Mouse (Mus musculus) gastrocnemius, adult 8-10 months (tissue): ENCODE data around the gene Il27ra. TPM values are rescaled to one million over a fixed set of nuclear protein-coding genes. Genes with fewer than 3 reads are reported as not detected.
"Not testable (repeated sequence)": the region's sequence is repeated elsewhere in the genome, so short reads cannot be mapped to it uniquely, and the experiment has no call there.

Experiments
- DNase-seq, 2 experiments: peaks; one replicate each; pipeline ENCODE4 v3.0.0; 2022; ENCODE audit warnings: low spot score in 2 of 2
- microRNA-seq: library from miRNA; unstranded; fragments of <30 nt; microRNA quantifications from one replicate; pipeline ENCODE4 v1.2.0, GENCODE M21; 2022
- total RNA-seq, 4 experiments: library from RNA; stranded (reverse); gene quantifications; 2 replicates each; pipeline ENCODE4 v1.2.4; 2022

Il27ra gene
- total RNA-seq, 4 experiments from 2014 or later, result 0.27 to 0.56 (median 0.43) TPM

- DNase-seq, result peak in 1 of 2 experiments; percentile 51
These were observed 44.8 kb downstream of the Il27ra start, which contains the start of gene Samd1 for GRCm38 (mm10) chr8:83997511-83998141. Samd1 (plus strand) TSS chr8:83997672.

DNA sequence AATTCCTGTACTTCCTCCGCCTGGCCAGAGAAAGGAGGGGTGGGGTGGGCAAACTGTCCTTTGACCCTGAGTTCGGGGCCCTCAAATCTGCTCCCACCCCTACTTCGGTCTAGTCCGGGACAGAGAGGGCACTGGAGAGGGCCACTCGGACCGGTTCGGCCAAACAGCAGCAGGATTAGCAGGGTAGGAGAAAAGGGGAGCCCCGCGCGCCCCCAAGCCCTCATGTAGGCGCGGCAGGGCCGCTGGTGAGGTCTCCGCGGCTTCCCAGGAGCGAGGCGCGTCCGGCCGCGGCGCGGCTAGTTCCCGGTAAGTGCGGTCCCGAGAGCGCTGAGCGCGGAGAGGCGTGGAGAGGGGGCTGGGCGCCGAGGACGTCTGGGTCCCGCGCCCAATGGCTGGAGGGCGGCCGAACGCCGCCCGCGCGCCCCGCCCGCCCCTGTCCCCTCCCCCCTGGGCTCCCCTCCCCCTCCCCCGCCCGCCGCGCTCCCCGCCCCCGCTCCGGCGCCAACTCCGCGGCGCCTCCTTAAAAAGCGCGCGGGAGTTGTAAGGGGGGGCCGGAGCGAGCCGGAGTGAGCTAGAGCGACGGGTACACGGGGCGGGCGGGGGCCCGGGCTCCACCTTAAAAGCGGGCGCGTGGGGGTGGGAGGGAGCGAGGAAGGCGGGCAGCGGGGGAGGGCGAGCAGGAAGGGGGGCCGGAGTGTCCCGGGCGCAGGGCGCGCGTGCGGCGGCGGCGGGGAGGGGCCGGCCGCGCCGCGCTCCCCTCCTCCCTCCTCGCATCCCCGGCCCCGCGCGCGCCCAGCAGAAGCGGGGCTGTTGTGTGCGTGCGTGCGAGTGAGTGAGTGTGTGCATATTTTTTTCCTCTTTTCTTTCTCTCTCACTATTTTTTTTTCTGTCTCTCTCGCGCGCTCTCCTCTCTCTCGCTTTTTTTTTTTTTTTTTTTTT lies 45.6 kb downstream of the Il27ra start:
- DNase-seq, result peak; percentile 81 to 89

- DNase-seq, result no peak
These were observed 46.4 kb downstream of the Il27ra start for GRCm38 (mm10) chr8:83995973-83996372.

DNA sequence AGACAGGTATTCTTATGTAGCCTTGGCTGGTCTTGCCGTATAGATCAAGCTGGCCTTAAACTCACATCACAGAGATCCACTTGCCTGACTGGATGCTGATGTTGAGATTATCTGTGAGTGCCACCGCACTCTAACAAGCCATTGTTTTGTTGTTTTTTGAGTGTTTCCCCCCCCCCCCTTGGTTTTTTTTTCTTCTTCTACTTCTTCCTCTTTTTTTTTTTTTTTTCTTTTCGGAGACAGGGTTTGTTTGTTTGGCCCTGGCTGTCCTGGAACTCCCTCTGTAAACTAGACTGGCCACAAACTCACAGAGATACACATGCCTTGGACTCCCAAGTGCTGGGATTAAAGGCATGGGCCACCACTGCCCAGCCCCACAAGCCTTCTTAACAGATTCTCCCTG lies 48.4 kb downstream of the Il27ra start:
- DNase-seq, result no peak

DNA sequence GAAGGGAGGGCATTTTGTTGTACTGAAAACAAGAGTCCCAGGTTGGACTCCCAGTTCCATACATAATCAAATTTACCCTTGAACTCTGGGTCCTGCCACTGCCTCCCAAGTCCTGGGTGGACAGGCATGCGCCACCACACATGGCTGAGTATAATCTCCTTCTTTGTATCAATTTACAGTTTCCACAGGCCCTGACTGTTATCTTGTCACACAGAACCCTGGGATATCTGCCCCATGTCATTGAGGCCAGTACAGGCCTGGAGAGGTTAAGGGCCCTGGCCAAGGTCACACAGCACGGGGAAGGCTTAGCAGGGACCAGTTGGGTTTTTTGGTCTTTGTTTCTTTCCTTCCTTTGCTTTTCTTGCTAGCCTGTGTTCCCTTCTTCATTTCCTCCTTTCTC lies 49.9 kb downstream of the Il27ra start:
- DNase-seq, result no peak

DNA sequence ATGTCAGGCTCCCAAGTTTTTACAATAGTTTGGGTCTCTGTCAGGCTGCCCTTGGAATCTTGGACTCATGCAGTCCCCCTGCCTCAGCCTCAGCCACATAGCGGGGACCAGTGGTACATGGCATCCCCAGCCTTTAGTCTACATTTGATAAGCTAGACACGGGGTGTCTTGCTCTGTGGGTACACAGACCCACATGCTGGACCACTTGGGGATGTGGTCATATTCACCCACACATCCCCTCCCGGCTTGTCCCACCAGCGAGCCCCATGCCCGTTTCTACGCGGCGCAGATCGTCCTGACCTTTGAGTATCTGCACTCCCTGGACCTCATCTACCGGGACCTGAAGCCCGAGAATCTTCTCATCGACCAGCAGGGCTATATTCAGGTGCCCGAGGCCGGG lies 52.2 kb downstream of the Il27ra start:
- DNase-seq, result no peak

GRCm38 (mm10) chr8:83989243-83989642 lies 53.1 kb downstream of the Il27ra start:
- no peak for DNase-seq

DNA sequence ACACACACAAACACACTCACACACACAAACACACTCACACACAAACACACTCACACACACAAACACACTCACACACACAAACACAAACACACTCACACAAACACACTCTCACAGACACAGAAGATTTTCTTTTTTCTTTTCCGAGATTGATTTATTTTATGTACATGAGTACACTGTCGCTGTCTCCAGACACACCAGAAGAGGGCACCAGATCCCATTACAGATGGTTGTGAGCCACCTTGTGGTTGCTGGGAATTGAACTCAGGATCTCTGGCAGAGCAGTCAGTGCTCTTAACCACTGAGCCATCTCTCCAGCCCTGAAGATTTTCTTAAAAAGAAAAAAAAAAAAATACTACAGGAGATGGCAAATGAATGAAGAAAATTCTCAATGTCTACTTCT lies 59.2 kb downstream of the Il27ra start:
- not testable (repeated sequence) for DNase-seq

DNA sequence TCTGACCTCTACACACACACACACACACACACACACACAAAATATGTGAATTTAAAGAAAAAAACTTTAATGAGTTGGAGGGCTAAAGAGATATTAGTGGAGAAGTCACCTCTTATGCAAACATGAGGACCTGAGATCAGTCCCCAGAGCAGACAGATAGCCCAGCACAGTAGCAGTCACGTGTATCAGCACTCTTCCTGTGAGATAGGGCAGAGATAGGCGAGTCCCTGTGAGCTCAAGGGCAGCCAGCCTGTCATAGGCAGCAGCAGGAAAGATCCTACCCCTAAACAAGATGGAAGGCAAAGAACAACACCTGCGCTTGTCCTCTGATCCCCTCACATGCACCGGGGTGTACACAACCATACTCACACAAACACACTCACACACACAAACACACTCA lies 59.9 kb downstream of the Il27ra start:
- DNase-seq, result no peak

GRCm38 (mm10) chr8:83981533-83981932 lies 60.9 kb downstream of the Il27ra start:
- no peak for DNase-seq

GRCm38 (mm10) chr8:83980845-83981244 lies 61.5 kb downstream of the Il27ra start:
- peak; percentile 75 to 83 for DNase-seq

Small RNA genes within 50 kb of the gene (microRNA-seq; reads per million reads assigned to microRNA genes)
- gene Mir1199 (24.9 reads per million, percentile 25 among the genes with 10 or more reads in this experiment), gene Mir709 (not detected), gene Mir8111 (52.4 reads per million, percentile 42 among the genes with 10 or more reads in this experiment)

Other genes with a start within 250 kb of the Il27ra start
- gene Adgrl1, start 142.5 kb downstream of the Il27ra start, total RNA-seq, result 10 to 100 TPM in 2 of 4 experiments, 1 to 10 TPM in 2; 9.8 to 17.5 (median 12.5) TPM
- gene Gm10644, start 87.4 kb downstream of the Il27ra start, total RNA-seq, result under 1 TPM; 0.24 to 0.94 (median 0.58) TPM
- under 1 TPM; 0.31 to 0.56 (median 0.41) TPM for gene Asf1b, start 87.1 kb downstream of the Il27ra start, total RNA-seq
- gene Prkaca, start 69.6 kb downstream of the Il27ra start, total RNA-seq, result 100 to 1,000 TPM; 144 to 161 (median 159) TPM
- gene Samd1, start 44.9 kb downstream of the Il27ra start, total RNA-seq, result 10 to 100 TPM; 14.6 to 17.7 (median 16.2) TPM
- not detected for gene 1700067K01Rik, start 41.1 kb downstream of the Il27ra start, total RNA-seq
- 1 to 10 TPM; 1.1 to 3.9 (median 2.5) TPM for gene 2210011C24Rik, start 30.4 kb downstream of the Il27ra start, total RNA-seq
- gene Palm3, start 21.1 kb downstream of the Il27ra start, total RNA-seq, result under 1 TPM in 2 of 4 experiments, not detected in 2; 0.11 to 0.16 TPM
- gene Rln3, start 2.4 kb upstream of the Il27ra start, total RNA-seq, result not detected
- gene Gm10643, start 22.5 kb upstream of the Il27ra start, total RNA-seq, result 1 to 10 TPM in 2 of 4 experiments, under 1 TPM in 2; 0.77 to 1.4 (median 1.1) TPM
- gene Rfx1, start 24.2 kb upstream of the Il27ra start, total RNA-seq, result 1 to 10 TPM; 3.1 to 4.9 (median 3.8) TPM
- gene Dcaf15, start 62.2 kb upstream of the Il27ra start, total RNA-seq, result 1 to 10 TPM; 4.3 to 5.2 (median 4.7) TPM
- not detected for gene Podnl1, start 83.4 kb upstream of the Il27ra start, total RNA-seq
- gene Cc2d1a, start 105.3 kb upstream of the Il27ra start, total RNA-seq, result 10 to 100 TPM; 14.0 to 20.0 (median 15.4) TPM
- gene 4930432K21Rik, start 105.4 kb upstream of the Il27ra start, total RNA-seq, result under 1 TPM; 0.16 to 0.46 (median 0.30) TPM
- not detected for gene Nanos3, start 142.6 kb upstream of the Il27ra start, total RNA-seq
- gene Zswim4, start 194.5 kb upstream of the Il27ra start, total RNA-seq, result 1 to 10 TPM; 6.8 to 7.9 (median 7.0) TPM
- gene D8Ertd738e, start 207.1 kb upstream of the Il27ra start, total RNA-seq, result 100 to 1,000 TPM; 142 to 179 (median 152) TPM
- gene Mri1, start 214.7 kb upstream of the Il27ra start, total RNA-seq, result 10 to 100 TPM; 13.3 to 18.8 (median 16.4) TPM
- 1 to 10 TPM; 4.7 to 8.2 (median 5.8) TPM for gene Ccdc130, start 227.8 kb upstream of the Il27ra start, total RNA-seq